Mouse (Mus musculus) midbrain, postnatal 0 days (tissue): Measurements from ENCODE around the gene Rapgef1. TPM values are rescaled to one million over a fixed set of nuclear protein-coding genes. Genes with fewer than 3 reads are reported as not detected.

ENCODE experiments used
- ATAC-seq: fragments of 200-750 bp; cut with Nextera tagmentation; 2 replicates; pipeline ENCODE4 v1.8.0; 2017; ENCODE audit warnings: moderate number of reproducible peaks, mild to moderate bottlenecking, moderate TSS enrichment, moderate library complexity; ENCODE audit not compliant: low FRiP score
- DNase-seq: peaks from one replicate; pipeline ENCODE4 v3.0.0-alpha.2; 2015; ENCODE audit warnings: low spot score
- H3K27ac ChIP-seq: fragments of 300-500 bp; sonication (generic); 2 replicates; pipeline ENCODE4 v1.5.1; 2014; ENCODE audit warnings: low read depth, mild to moderate bottlenecking, low read length, mixed read lengths
- H3K27me3 ChIP-seq: fragments of 300-500 bp; sonication (generic); 2 replicates; pipeline ENCODE4 v1.6.1; 2014; ENCODE audit warnings: low read length, control low read depth, mixed read lengths; ENCODE audit not compliant: insufficient read depth
- H3K36me3 ChIP-seq: fragments of 300-500 bp; sonication (generic); 2 replicates; pipeline ENCODE4 v1.6.1; 2014; ENCODE audit warnings: low read length, control low read depth, mixed read lengths; ENCODE audit not compliant: insufficient read depth
- H3K4me1 ChIP-seq: fragments of 300-500 bp; sonication (generic); 2 replicates; pipeline ENCODE4 v1.6.1; 2014; ENCODE audit warnings: mild to moderate bottlenecking, control low read depth, antibody characterized with exemption, low read length, mixed read lengths; ENCODE audit not compliant: insufficient read depth
- H3K4me2 ChIP-seq: fragments of 300-500 bp; sonication (generic); 2 replicates; pipeline ENCODE4 v1.6.1; 2014; ENCODE audit warnings: low read depth, mild to moderate bottlenecking, low read length, mixed read lengths; ENCODE audit not compliant: poor library complexity, severe bottlenecking
- H3K4me3 ChIP-seq: fragments of 300-500 bp; sonication (generic); 2 replicates; pipeline ENCODE4 v1.5.1; 2014; ENCODE audit warnings: low read depth, mild to moderate bottlenecking, low read length, moderate library complexity
- H3K9ac ChIP-seq: fragments of 300-500 bp; sonication (generic); replicated peaks from 2 replicates; pipeline ENCODE4 v1.6.1; 2014; ENCODE audit warnings: mild to moderate bottlenecking, low read length, moderate library complexity, mixed read lengths; ENCODE audit not compliant: poor library complexity, severe bottlenecking
- H3K9me3 ChIP-seq: fragments of 300-500 bp; sonication (generic); 2 replicates; pipeline ENCODE4 v1.6.1; 2016; ENCODE audit warnings: low read length, control low read depth
- CTCF ChIP-seq: IDR thresholded peaks from 2 replicates; pipeline ENCODE4 v1.5.1; 2016; ENCODE audit warnings: antibody characterized with exemption, mild to moderate bottlenecking
- WGBS: fragments of 180-500 bp; shearing (Covaris S2); extraction: QIAGEN DNeasy Blood & Tissue Kit; methylation state at CpG from one replicate; pipeline ENCODE4 v1.1.7; 2014; 5-methylcytosine and 5-hydroxymethylcytosine counted together
- polyA plus RNA-seq: library from polyadenylated mRNA; unstranded; fragments of >200 nt; fragmentation: Nextera tagmentation; extraction: Ambion mirVana; gene quantifications from 2 replicates; pipeline ENCODE4 v1.2.1, GENCODE M21; 2015
- total RNA-seq: library from RNA; depleted of rRNA; stranded (reverse); fragments of >200 nt; gene quantifications from 2 replicates; pipeline ENCODE4 v1.2.3, GENCODE M21; 2014

Gene Rapgef1
- total and polyA plus RNA-seq, 2 experiments from 2014 or later, result 16.2 to 109 TPM

DNA sequence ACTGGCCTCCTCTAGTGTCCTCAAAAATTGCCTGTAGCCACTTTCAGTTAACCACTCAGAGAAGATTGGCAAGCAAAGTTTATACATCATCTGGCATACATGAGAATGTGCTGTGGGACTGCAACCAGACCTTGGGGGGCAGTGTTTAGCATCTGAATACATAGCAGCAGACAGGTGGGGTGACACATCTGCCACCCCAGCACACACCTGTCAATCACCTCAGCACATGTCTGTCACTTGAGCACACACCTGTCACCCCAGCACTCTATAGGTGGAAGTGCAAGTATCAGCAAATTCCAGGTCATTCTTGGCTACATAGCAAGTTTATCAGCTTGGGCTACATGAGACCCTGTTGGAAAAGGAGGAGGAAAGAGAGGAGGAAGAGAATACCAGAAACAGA lies 136.2 kb downstream of the Rapgef1 start:
- Histone ChIP-seq H3K36me3 (no peaks in the 10 kb centered on the region), H3K27me3 (peaks cover 19% of the 10 kb centered on the region), H3K4me1 (no peaks in the 10 kb centered on the region), H3K4me3 (no peak overlapping the region), H3K9me3 (no peaks in the 10 kb centered on the region), H3K4me2 (no peak overlapping the region), H3K27ac (no peak overlapping the region), H3K9ac (no peak overlapping the region)
- DNase-seq (no peak), ATAC-seq (no peak)
- no peak for TF ChIP-seq CTCF

DNA sequence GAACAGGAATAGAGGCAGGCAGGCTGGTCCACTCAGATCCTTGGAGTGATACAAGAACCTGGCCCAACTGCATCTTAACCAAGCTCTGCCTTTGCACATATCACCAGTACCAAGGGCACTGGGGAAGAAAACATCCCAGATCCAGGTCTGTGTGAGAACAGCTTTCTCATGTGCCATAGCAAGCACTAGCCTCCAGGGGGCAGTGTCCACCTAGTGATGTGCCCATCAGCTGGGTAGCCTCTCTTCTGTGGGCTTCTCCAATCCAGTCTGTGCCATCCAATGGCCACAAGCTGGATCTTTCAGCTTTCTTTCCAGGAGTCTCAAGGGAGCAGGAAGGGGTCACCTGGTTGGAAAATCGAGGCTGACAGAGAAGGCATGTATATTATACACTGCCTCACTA lies 145.3 kb downstream of the Rapgef1 start:
- H3K4me2 ChIP-seq, result no peak overlapping the region
- peak; percentile 85 for TF ChIP-seq CTCF
- no peaks in the 10 kb centered on the region for H3K27me3 ChIP-seq
- peak; percentile 74 for DNase-seq
- WGBS, result 4% methylated on average over 1 of the region's 1 CpGs
- H3K9me3 ChIP-seq, result no peaks in the 10 kb centered on the region
- no peak overlapping the region for H3K27ac ChIP-seq
- ATAC-seq, result no peak
- no peak overlapping the region for H3K4me3 ChIP-seq
- H3K36me3 ChIP-seq, result no peaks in the 10 kb centered on the region
- no peaks in the 10 kb centered on the region for H3K4me1 ChIP-seq
- H3K9ac ChIP-seq, result no peak overlapping the region

DNA sequence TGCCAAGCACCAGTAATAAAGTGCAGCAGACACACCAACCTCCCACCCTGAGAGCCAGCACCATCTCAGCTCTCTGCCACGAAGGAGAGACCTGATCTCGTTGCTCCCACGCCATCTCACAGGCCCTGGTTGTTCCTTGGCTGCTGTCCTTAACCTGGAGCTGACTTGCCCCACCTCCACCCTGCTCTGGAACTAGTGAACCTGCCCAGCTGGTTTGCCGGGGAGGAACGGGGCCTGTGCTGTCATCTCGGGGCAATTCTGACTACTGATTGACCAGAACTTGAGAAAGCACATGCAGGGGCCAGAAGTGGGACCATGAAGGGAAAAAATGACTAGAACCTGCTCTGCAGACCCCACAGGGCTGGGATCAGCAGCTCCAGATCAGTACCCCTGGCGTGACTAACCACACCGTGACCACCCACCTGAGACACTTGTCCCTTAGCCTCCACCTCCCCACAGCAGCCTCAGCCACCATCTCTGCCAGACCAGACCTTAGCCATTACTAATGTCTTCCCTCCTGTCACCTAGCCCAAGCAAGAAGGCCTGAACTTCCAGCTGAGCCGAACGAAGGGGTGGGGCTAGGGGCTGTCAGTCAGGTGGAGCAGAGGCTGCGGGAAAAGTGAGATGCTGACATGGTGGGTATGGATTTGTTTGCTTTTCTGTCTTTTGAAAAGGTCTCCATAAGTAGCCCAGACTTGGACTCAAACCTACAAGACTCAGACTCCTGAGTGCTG lies 148.6 kb downstream of the Rapgef1 start:
- Histone ChIP-seq H3K9me3 (no peaks in the 10 kb centered on the region), H3K4me3 (no peak overlapping the region), H3K27ac (no peak overlapping the region), H3K4me1 (no peaks in the 10 kb centered on the region), H3K4me2 (no peak overlapping the region), H3K9ac (no peak overlapping the region), H3K36me3 (no peaks in the 10 kb centered on the region), H3K27me3 (no peaks in the 10 kb centered on the region)
- WGBS, result 73% methylated on average over 11 of the region's 11 CpGs
- ATAC-seq, result no peak
- no peak for DNase-seq
- TF ChIP-seq CTCF, result no peak

DNA sequence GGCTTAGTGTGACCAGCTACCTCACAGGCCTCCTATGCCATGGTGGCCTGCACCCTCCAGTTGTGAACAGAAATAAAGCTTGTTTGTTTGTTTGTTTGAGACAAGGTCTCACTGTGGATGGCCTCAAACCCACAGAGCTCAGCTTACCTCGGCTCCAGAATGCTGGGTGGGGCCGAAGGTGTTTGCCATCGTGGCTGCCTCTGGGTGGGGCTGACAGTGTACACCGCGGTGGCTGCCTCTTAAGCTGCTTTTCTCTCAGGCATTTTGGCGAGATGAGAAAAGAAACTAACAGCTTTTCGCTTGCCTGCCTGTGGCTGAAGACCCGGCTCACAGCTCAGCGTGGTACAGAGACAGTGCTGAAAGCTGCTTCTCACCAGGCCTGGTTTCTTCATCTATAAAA lies 149.4 kb downstream of the Rapgef1 start:
- ATAC-seq, result no peak
- no peak for TF ChIP-seq CTCF
- no peaks in the 10 kb centered on the region for H3K4me1 ChIP-seq
- no peak overlapping the region for H3K4me3 ChIP-seq
- no peak for DNase-seq
- no peaks in the 10 kb centered on the region for H3K36me3 ChIP-seq
- 66% methylated on average over 9 of the region's 9 CpGs for WGBS
- no peaks in the 10 kb centered on the region for H3K27me3 ChIP-seq
- no peak overlapping the region for H3K4me2 ChIP-seq
- no peak overlapping the region for H3K27ac ChIP-seq
- no peak overlapping the region for H3K9ac ChIP-seq
- H3K9me3 ChIP-seq, result no peaks in the 10 kb centered on the region

DNA sequence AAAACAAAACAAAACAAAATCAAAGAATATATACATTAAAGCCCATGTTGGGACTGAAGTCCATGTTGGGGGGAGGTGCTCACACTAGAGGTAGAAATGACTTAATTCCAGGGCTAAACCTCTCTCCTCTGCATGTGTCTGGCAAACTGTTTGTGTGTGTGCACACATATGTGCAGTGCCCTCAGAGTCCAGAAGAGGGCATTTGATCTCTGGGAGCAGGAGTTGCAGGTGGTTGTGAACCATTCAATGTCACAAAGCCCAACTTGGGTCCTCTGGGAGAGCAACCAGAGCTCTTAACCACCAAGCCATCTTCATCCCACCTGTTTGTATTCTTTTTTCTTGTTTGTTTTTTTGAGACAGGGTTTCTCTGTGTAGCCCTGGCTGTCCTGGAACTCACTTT lies 150.6 kb downstream of the Rapgef1 start:
- no peak overlapping the region for H3K4me2 ChIP-seq
- H3K27ac ChIP-seq, result no peak overlapping the region
- H3K4me1 ChIP-seq, result no peaks in the 10 kb centered on the region
- no peaks in the 10 kb centered on the region for H3K9me3 ChIP-seq
- H3K36me3 ChIP-seq, result no peaks in the 10 kb centered on the region
- TF ChIP-seq CTCF, result peak; percentile 37
- no peak overlapping the region for H3K9ac ChIP-seq
- ATAC-seq, result no peak
- no peaks in the 10 kb centered on the region for H3K27me3 ChIP-seq
- DNase-seq, result no peak
- H3K4me3 ChIP-seq, result no peak overlapping the region

DNA sequence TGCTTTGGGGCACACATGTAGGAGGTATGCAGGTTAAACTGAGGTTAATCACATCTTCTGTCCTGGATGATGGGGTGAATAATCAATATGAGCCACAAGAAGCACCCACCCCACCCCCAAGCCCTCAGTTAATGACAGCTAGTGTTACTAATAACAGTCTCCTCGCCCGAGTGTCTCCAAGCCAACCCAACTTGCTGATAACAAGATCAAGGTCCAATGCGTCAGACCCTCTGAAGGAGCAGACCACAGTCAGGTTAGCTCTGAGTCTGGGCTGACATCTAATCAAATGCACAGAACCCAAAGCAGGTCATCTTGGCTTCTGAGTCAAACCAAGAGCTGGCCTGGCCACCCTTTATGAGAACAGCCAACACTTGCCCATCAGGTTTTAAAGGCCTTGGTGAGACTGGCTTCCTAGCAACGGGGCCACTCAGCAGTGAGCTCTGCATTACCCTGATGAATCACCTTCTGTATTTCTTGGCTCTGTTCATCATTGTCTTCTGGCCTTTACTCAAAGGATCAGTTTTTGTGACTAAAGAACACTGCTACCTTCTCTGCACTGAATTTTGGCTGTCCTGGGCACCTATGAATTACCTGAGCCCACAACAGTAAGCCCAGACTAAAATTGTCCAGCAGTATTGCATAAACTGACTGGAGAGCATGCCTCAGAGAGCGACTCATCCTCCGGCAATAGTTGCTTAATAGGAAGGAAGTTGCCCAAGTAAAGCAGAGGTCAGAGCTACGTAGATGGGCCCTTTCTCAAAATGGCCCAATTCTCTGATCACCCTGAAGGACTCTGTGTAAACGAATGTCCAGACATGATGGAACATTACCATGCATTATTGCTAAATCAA lies 152.3 kb downstream of the Rapgef1 start:
- WGBS, result 90% methylated on average over 8 of the region's 8 CpGs
- Histone ChIP-seq H3K27me3 (no peaks in the 10 kb centered on the region), H3K9ac (no peak overlapping the region), H3K4me3 (no peak overlapping the region), H3K9me3 (no peaks in the 10 kb centered on the region), H3K27ac (no peak overlapping the region), H3K4me2 (no peak overlapping the region), H3K36me3 (peaks cover 4% of the 10 kb centered on the region), H3K4me1 (no peaks in the 10 kb centered on the region)
- DNase-seq, result no peak
- ATAC-seq, result no peak
- TF ChIP-seq CTCF, result no peak
